Mouse (Mus musculus): ENCODE results near the gene Hectd2.
A peak's percentile ranks its signal among the peaks of the same experiment; 100 is the strongest.

The Hectd2 gene

GRCm38 (mm10) chr19:36554046-36554784 lies at the start of gene Hectd2:
Hectd2 (plus strand) TSS chr19:36554639.
- peak; percentile 45 for DNase-seq (ENCODE audit: extremely low read depth, low read depth, low spot score)

- DNase-seq (ENCODE audit: extremely low read depth, low read depth, low spot score): no peak
Observed at GRCm38 (mm10) chr19:36504716-36505115, 49.7 kb upstream of the Hectd2 start.

- no peak for DNase-seq (ENCODE audit: extremely low read depth, low read depth, low spot score)
Observed at GRCm38 (mm10) chr19:36511305-36511704, 43.1 kb upstream of the Hectd2 start.

- no peak for DNase-seq (ENCODE audit: extremely low read depth, low read depth, low spot score)
Observed at GRCm38 (mm10) chr19:36518461-36518860, 36.0 kb upstream of the Hectd2 start.

GRCm38 (mm10) chr19:36521568-36521967 lies 32.9 kb upstream of the Hectd2 start:
- no peak for DNase-seq (ENCODE audit: extremely low read depth, low read depth, low spot score)

- no peak for DNase-seq (ENCODE audit: extremely low read depth, low read depth, low spot score)
Observed at GRCm38 (mm10) chr19:36522558-36523195, 31.8 kb upstream of the Hectd2 start.

GRCm38 (mm10) chr19:36525071-36525470 lies 29.4 kb upstream of the Hectd2 start:
- no peak for DNase-seq (ENCODE audit: extremely low read depth, low read depth, low spot score)

- DNase-seq (ENCODE audit: extremely low read depth, low read depth, low spot score): no peak
Observed at GRCm38 (mm10) chr19:36533082-36533481, 21.4 kb upstream of the Hectd2 start.

GRCm38 (mm10) chr19:36534011-36534765 lies 20.3 kb upstream of the Hectd2 start:
- peak; percentile 14 for DNase-seq (ENCODE audit: extremely low read depth, low read depth, low spot score)

GRCm38 (mm10) chr19:36534766-36535140 lies 19.7 kb upstream of the Hectd2 start:
- DNase-seq (ENCODE audit: extremely low read depth, low read depth, low spot score): peak; percentile 14

GRCm38 (mm10) chr19:36535186-36535585 lies 19.3 kb upstream of the Hectd2 start:
- DNase-seq (ENCODE audit: extremely low read depth, low read depth, low spot score): no peak

- no peak for DNase-seq (ENCODE audit: extremely low read depth, low read depth, low spot score)
Observed at GRCm38 (mm10) chr19:36535878-36536277, 18.6 kb upstream of the Hectd2 start.

GRCm38 (mm10) chr19:36536929-36537328 lies 17.5 kb upstream of the Hectd2 start:
- DNase-seq (ENCODE audit: extremely low read depth, low read depth, low spot score): no peak

GRCm38 (mm10) chr19:36538528-36538927 lies 15.9 kb upstream of the Hectd2 start:
- DNase-seq (ENCODE audit: extremely low read depth, low read depth, low spot score): no peak

GRCm38 (mm10) chr19:36539311-36539710 lies 15.1 kb upstream of the Hectd2 start:
- DNase-seq (ENCODE audit: extremely low read depth, low read depth, low spot score): no peak

- peak; percentile 26 for DNase-seq (ENCODE audit: extremely low read depth, low read depth, low spot score)
Observed at GRCm38 (mm10) chr19:36540012-36540606, 14.3 kb upstream of the Hectd2 start.

GRCm38 (mm10) chr19:36540776-36541175 lies 13.7 kb upstream of the Hectd2 start:
- no peak for DNase-seq (ENCODE audit: extremely low read depth, low read depth, low spot score)

GRCm38 (mm10) chr19:36553561-36554045 lies 836 bp upstream of the Hectd2 start:
- DNase-seq (ENCODE audit: extremely low read depth, low read depth, low spot score): no peak

- no peak for DNase-seq (ENCODE audit: extremely low read depth, low read depth, low spot score)
Observed at GRCm38 (mm10) chr19:36554785-36555595, 551 bp downstream of the Hectd2 start.

GRCm38 (mm10) chr19:36559331-36559730 lies 4.9 kb downstream of the Hectd2 start:
- DNase-seq (ENCODE audit: extremely low read depth, low read depth, low spot score): no peak

Data from fat pad, adult 2 months (tissue).